Mouse (Mus musculus): ENCODE results near the gene Surf4.

- TF ChIP-seq POLR2A (IDR thresholded peaks at IDR 0.05; ENCODE audit: low read depth, low read length) (no peak), CTCF (IDR thresholded peaks at IDR 0.05; ENCODE audit: extremely low read depth, insufficient read length, insufficient replicate concordance, low read depth, low read length) (no peak)
Observed at GRCm38 (mm10) chr2:26900731-26901130, 33.0 kb downstream of the Surf4 start.
